Mouse (Mus musculus) embryonic facial prominence, embryonic 11.5 days (tissue): Measurements from ENCODE around the gene Gm3435. TPM values are rescaled to one million over a fixed set of nuclear protein-coding genes. Genes with fewer than 3 reads are reported as not detected.
A peak's percentile ranks its signal among the peaks of the same experiment; 100 is the strongest.
"Not testable (repeated sequence)": the region's sequence is repeated elsewhere in the genome, so short reads cannot be mapped to it uniquely, and the experiment has no call there.

Experiments
- ATAC-seq: fragments of 200-750 bp; cut with Nextera tagmentation; replicated peaks from 2 replicates; pipeline ENCODE4 v1.8.0; 2017; ENCODE audit warnings: low read depth; ENCODE audit not compliant: insufficient number of reproducible peaks, low FRiP score, low TSS enrichment
- DNase-seq: peaks from one replicate; pipeline ENCODE4 v3.0.0-alpha.2; 2015; ENCODE audit warnings: low spot score
- H3K27ac ChIP-seq: fragments of 300-500 bp; sonication (generic); replicated peaks from 2 replicates; pipeline ENCODE4 v1.5.1; 2014; ENCODE audit warnings: mild to moderate bottlenecking, low read depth, low read length, control low read depth
- H3K27me3 ChIP-seq: fragments of 300-500 bp; sonication (generic); 2 replicates; pipeline ENCODE4 v1.6.1; 2014; ENCODE audit warnings: mild to moderate bottlenecking, low read length, moderate library complexity, mixed read lengths; ENCODE audit not compliant: control insufficient read depth, insufficient read depth
- H3K36me3 ChIP-seq: fragments of 300-500 bp; sonication (generic); replicated peaks from 2 replicates; pipeline ENCODE4 v1.6.1; 2014; ENCODE audit warnings: low read depth, mild to moderate bottlenecking, low read length, moderate library complexity, mixed read lengths; ENCODE audit not compliant: control insufficient read depth, insufficient read depth
- H3K4me1 ChIP-seq: fragments of 300-500 bp; sonication (generic); 2 replicates; pipeline ENCODE4 v1.6.1; 2014; ENCODE audit warnings: low read length, mixed read lengths; ENCODE audit not compliant: control insufficient read depth, insufficient read depth
- H3K4me2 ChIP-seq: fragments of 300-500 bp; sonication (generic); 2 replicates; pipeline ENCODE4 v1.6.1; 2014; ENCODE audit warnings: low read depth, mild to moderate bottlenecking, control low read depth, low read length, moderate library complexity
- H3K4me3 ChIP-seq: fragments of 300-500 bp; sonication (generic); 2 replicates; pipeline ENCODE4 v1.5.1; 2014; ENCODE audit warnings: low read depth, low read length, control low read depth
- H3K9ac ChIP-seq: fragments of 300-500 bp; sonication (generic); replicated peaks from 2 replicates; pipeline ENCODE4 v1.6.1; 2014; ENCODE audit warnings: mild to moderate bottlenecking, control low read depth, low read length
- H3K9me3 ChIP-seq: fragments of 300-500 bp; sonication (generic); replicated peaks from 2 replicates; pipeline ENCODE4 v1.6.1; 2016; ENCODE audit warnings: mild to moderate bottlenecking, low read length, inconsistent platforms, mixed read lengths; ENCODE audit not compliant: control insufficient read depth
- WGBS: fragments of 180-500 bp; shearing (Covaris S2); extraction: QIAGEN DNeasy Blood & Tissue Kit; methylation state at CpG from one replicate; pipeline ENCODE4 v1.1.7; 2014; 5-methylcytosine and 5-hydroxymethylcytosine counted together
- polyA plus RNA-seq: library from polyadenylated mRNA; unstranded; fragments of >200 nt; fragmentation: Nextera tagmentation; extraction: Ambion mirVana; gene quantifications from 2 replicates; pipeline ENCODE4 v1.2.1, GENCODE M21; 2014

The Gm3435 gene
- polyA plus RNA-seq, 1 experiment from 2014 or later, result 6.1 TPM

DNA sequence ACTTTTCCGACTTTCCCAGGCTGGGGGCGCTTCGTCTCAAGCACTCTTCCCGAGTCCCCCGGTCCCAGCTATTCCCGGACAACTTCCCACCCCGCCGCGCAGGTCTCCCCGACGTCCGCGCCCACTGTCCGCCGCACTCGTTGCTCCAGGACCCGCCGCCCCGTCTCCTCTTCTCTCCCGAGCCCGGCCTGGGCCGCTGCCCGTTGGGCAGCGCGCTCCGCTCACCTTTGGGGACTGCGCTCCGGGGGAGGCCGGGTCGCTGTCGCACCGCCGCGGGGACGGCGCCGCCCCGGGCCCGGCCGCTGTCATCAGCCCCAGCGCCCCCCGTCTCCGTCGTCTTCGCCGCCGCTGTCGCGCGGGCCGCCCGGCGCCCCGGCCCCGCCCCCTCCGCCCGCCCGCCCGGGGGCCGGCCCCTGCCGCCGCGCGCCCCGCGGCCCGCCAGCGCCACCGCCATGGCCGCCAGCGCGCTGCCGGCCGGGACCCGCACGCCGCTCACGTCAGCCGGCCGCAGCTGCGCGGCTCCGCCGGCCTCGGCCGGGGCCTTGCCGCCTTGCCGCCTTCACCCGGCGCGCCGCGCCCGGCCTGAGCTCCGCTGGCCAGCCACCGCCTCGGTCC, 14.0 kb downstream of the Gm3435 start:
- not testable (repeated sequence) for H3K4me2 ChIP-seq, H3K9ac ChIP-seq, DNase-seq, H3K27ac ChIP-seq, H3K4me1 ChIP-seq, H3K27me3 ChIP-seq, H3K4me3 ChIP-seq, H3K36me3 ChIP-seq, H3K9me3 ChIP-seq
- peak; percentile 40 for ATAC-seq
- no CpG with 5 or more reads among the region's 97 CpGs for WGBS

DNA sequence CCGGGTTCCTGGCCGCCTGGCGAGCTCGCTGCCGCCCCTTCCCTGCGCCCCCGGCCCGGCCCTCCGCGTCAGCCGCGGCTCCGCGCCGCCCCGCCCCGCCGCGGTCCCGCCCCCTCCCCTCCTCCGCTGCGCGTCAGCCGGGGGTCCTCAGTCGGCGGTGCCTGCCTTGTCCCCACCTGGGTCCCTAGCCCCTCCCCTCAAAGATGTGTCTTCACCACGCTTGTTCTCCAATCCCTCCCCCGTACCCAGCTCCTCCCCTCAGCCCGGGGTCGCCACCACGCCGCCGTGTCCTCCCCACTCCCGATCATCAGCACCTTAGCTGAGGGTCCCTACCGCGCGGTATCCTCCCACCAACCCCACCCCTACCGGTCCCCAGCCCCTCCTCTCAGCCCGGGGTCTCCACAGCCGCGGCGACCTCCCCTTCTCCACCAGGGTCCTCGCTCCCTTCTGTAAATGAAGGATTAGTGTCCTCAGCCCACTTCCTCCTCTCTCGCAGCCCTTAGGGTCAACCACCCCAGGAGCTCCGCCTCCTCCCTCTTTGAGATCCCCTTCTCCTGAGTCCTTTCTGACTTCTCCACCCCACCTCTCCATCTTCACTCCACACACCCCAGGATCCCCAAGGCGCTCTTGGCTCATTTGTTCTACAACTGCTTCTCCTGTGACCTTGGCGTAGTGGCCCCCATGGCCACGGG, 14.7 kb downstream of the Gm3435 start:
- H3K9ac ChIP-seq, H3K4me2 ChIP-seq, H3K27ac ChIP-seq, DNase-seq, H3K9me3 ChIP-seq, H3K4me1 ChIP-seq, H3K27me3 ChIP-seq, H3K36me3 ChIP-seq, H3K4me3 ChIP-seq: not testable (repeated sequence)
- ATAC-seq, result peak; percentile 88
- WGBS, result no CpG with 5 or more reads among the region's 48 CpGs

DNA sequence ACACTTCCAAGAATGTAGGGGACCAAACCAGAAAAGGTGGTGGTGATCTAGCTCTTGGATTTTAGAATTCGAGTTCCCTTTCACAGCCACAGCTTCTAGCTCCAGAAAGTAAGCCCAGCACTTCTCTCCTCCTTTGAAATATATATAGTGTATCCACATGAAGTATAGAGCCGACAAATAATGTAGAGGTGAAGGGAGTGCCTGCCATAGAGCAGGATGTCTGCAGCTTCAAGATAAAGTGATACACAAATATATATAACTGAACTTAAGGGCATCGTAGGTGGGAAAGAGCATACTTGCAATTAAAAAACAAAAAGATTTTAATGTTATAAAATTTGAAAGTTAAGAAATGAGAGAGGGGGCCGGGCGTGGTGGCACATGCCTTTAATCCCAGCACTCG, 15.5 kb downstream of the Gm3435 start:
- not testable (repeated sequence) for H3K4me3 ChIP-seq, ATAC-seq, H3K9me3 ChIP-seq, DNase-seq, H3K27ac ChIP-seq, H3K4me1 ChIP-seq, H3K9ac ChIP-seq, H3K4me2 ChIP-seq, H3K36me3 ChIP-seq, H3K27me3 ChIP-seq
- no CpG with 5 or more reads among the region's 6 CpGs for WGBS

DNA sequence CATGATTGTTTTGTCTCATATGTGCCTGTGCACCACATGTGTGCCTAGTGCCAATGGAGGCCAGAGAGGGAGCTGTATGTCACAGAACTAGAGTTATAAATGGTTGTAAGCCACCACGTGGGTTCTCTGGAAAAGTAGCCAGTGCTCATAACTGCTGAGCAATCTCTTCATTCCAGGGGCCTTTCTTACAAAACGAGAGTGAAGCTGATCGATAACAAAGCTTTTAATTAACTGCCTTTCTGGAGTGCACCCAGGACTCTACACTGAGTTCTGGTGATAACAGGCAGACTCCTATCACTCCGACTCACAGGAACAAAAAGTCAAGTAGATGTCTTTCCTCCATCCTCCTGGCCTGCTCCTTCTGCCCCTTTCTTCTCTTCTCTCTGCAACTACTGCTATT, 21.4 kb downstream of the Gm3435 start:
- not testable (repeated sequence) for DNase-seq, H3K27me3 ChIP-seq, H3K27ac ChIP-seq, H3K36me3 ChIP-seq, H3K4me1 ChIP-seq, H3K9ac ChIP-seq, H3K9me3 ChIP-seq, H3K4me2 ChIP-seq, H3K4me3 ChIP-seq, ATAC-seq
- no CpG with 5 or more reads among the region's 4 CpGs for WGBS

DNA sequence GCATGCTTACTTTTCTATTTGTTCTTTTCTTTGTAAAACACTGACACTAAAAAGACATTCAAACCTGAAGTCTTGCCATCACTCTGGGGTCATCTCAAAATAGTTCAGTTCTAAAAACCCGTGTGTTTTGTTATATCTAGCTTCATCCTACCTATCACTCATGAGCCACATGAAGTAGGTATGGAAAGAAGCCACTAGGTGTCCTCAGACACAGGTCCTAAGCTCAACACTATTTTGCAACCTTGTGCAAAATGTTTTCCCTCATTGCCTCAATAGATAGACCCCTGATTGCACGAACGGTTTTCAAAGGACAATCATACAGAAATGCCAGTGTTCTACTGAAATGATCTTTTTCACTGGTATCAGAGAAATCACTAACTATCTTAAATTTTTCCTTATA, 30.5 kb downstream of the Gm3435 start:
- H3K4me2 ChIP-seq, H3K9me3 ChIP-seq, H3K27ac ChIP-seq, ATAC-seq, DNase-seq, H3K27me3 ChIP-seq, H3K9ac ChIP-seq, H3K4me3 ChIP-seq, H3K36me3 ChIP-seq, H3K4me1 ChIP-seq: not testable (repeated sequence)
- no CpG with 5 or more reads among the region's 3 CpGs for WGBS

DNA sequence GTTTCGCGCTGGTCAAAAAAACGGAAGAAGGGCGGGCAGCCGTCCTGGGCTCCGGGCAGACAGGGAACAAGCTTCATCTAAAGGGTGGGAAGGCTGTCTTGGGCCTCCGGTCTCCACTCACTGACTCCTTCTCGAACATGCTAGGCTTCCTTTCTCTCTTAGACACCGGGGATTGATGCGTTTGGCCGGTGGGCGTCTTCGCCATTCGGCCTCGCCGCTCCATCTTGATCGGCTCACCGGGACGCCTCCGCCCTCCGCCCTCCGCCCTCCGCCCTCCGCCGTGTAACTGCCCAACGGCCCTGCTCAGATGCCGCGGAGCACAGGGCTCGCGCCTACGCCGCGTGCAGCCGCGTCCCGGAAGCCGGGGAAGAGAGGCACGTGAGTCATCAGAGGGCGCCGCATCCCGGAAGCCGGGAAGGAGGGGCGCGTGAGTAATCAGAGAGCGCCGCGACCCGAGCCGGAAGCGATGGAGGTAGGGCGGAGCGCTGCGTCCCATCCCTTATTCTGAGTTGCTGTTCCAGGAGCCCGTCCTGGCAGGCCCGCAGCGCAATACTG, 31.3 kb downstream of the Gm3435 start, which contains the start of the genes Ermard, Tcte3 and Gm3448:
TSS of gene Ermard (plus strand) at position 34 of the 555 bp plus-strand sequence.
TSS of gene Tcte3 (minus strand) at position 314 of the 555 bp plus-strand sequence.
TSS of gene Gm3448 (minus strand) at position 363 of the 555 bp plus-strand sequence.
- not testable (repeated sequence) for H3K9ac ChIP-seq, H3K4me2 ChIP-seq, H3K27me3 ChIP-seq, H3K4me3 ChIP-seq, H3K9me3 ChIP-seq, H3K27ac ChIP-seq, H3K36me3 ChIP-seq, H3K4me1 ChIP-seq, DNase-seq
- peak; percentile 96 for ATAC-seq
- 2% methylated on average over 11 of the region's 56 CpGs for WGBS

DNA sequence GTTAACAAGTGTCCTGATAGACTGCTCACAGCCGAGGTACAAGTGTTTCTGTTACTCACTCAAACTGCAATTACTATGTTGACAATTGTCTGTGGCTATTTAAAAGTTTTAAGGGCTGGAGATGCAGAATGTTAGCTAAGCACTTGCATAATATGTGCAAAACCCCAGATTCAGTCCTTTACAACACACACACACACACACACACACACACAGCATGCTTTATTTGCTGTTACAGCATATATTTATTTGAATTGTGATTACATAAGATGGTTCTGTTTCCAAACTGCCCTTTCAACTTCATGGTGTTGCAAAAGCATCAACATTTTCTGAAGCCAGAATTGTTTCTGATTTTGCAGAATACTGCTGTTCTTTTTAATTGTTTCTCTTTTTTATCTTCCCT, 40.4 kb downstream of the Gm3435 start:
- H3K4me2 ChIP-seq, H3K36me3 ChIP-seq, DNase-seq, H3K27me3 ChIP-seq, H3K9me3 ChIP-seq, ATAC-seq, H3K9ac ChIP-seq, H3K4me3 ChIP-seq, H3K4me1 ChIP-seq, H3K27ac ChIP-seq: not testable (repeated sequence)
- no CpG with 5 or more reads among the region's 1 CpGs for WGBS

DNA sequence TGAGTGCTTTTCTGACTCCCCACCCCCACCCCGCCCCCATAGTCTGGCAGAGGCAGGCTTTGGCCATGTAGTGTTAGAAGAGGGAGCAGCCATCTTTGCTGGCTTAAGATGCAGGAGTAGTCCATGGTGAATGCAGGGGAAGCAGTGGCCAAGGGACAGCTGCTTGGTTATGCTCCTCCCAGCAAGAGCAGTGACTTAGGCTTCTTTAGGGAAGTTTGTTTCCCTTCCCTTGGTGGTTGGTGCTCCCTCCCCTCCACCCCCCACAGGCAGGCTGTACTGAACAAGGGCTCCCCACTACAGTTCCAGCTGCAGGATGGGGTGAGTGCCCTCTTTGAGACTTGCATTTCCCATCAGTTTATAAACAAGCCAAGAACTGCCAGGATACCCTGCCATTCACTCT, 42.8 kb downstream of the Gm3435 start:
- H3K36me3 ChIP-seq, H3K27ac ChIP-seq, ATAC-seq, H3K9me3 ChIP-seq, H3K4me1 ChIP-seq, H3K27me3 ChIP-seq, H3K4me3 ChIP-seq, H3K9ac ChIP-seq, H3K4me2 ChIP-seq, DNase-seq: not testable (repeated sequence)
- 54% methylated on average over 1 of the region's 1 CpGs for WGBS
